Mouse (Mus musculus) kidney, postnatal 0 days (tissue): ENCODE data around the gene B2m. TPM values are rescaled to one million over a fixed set of nuclear protein-coding genes. Genes with fewer than 3 reads are reported as not detected.

ENCODE experiments used
- ATAC-seq: fragments of 200-750 bp; cut with Nextera tagmentation; replicated peaks from 2 replicates; pipeline ENCODE4 v1.8.0; 2017; ENCODE audit warnings: low read depth, moderate number of reproducible peaks, moderate TSS enrichment, moderate library complexity; ENCODE audit not compliant: low FRiP score
- DNase-seq: peaks from one replicate; pipeline ENCODE4 v3.0.0-alpha.2; 2016; ENCODE audit warnings: low spot score
- H3K27ac ChIP-seq: fragments of 300-500 bp; sonication (generic); 2 replicates; pipeline ENCODE4 v1.5.1; 2014; ENCODE audit warnings: mild to moderate bottlenecking
- H3K27me3 ChIP-seq: fragments of 300-500 bp; sonication (generic); 2 replicates; pipeline ENCODE4 v1.6.1; 2014; ENCODE audit warnings: low read length, mixed read lengths; ENCODE audit not compliant: insufficient read depth
- H3K36me3 ChIP-seq: fragments of 300-500 bp; sonication (generic); 2 replicates; pipeline ENCODE4 v1.6.1; 2014; ENCODE audit warnings: low read length, mixed read lengths; ENCODE audit not compliant: insufficient read depth
- H3K4me1 ChIP-seq: fragments of 300-500 bp; sonication (generic); replicated peaks from 2 replicates; pipeline ENCODE4 v1.6.1; 2014; ENCODE audit warnings: antibody characterized with exemption, low read length, mixed read lengths; ENCODE audit not compliant: insufficient read depth
- H3K4me2 ChIP-seq: fragments of 300-500 bp; sonication (generic); 2 replicates; pipeline ENCODE4 v1.6.1; 2014; ENCODE audit warnings: mild to moderate bottlenecking, low read length, moderate library complexity, mixed read lengths
- H3K4me3 ChIP-seq: fragments of 300-500 bp; sonication (generic); replicated peaks from 2 replicates; pipeline ENCODE4 v1.5.1; 2014; ENCODE audit warnings: low read depth, low read length
- H3K9ac ChIP-seq: fragments of 300-500 bp; sonication (generic); 2 replicates; pipeline ENCODE4 v1.6.1; 2014; ENCODE audit warnings: low read depth, low read length
- H3K9me3 ChIP-seq: fragments of 300-500 bp; sonication (generic); replicated peaks from 2 replicates; pipeline ENCODE4 v1.6.1; 2016; ENCODE audit warnings: low read length, inconsistent platforms, mixed read lengths
- CTCF ChIP-seq: IDR thresholded peaks from 2 replicates; pipeline ENCODE4 v1.5.1; 2016; ENCODE audit warnings: antibody characterized with exemption, low read depth, mild to moderate bottlenecking, moderate library complexity
- WGBS: fragments of 180-500 bp; shearing (Covaris S2); extraction: QIAGEN DNeasy Blood & Tissue Kit; methylation state at CpG from one replicate; pipeline ENCODE4 v1.1.7; 2014; 5-methylcytosine and 5-hydroxymethylcytosine counted together
- polyA plus RNA-seq: library from polyadenylated mRNA; unstranded; fragments of >200 nt; fragmentation: Nextera tagmentation; extraction: Ambion mirVana; gene quantifications from 2 replicates; pipeline ENCODE4 v1.2.1, GENCODE M21; 2015

Gene B2m
- polyA plus RNA-seq, 1 experiment from 2014 or later = 500 TPM

GRCm38 (mm10) chr2:122201501-122201900 lies 54.0 kb downstream of the B2m start:
- Histone ChIP-seq H3K4me2 (no peak overlapping the region), H3K4me1 (no peaks in the 10 kb centered on the region), H3K27ac (no peak overlapping the region), H3K27me3 (no peaks in the 10 kb centered on the region), H3K4me3 (no peak overlapping the region), H3K36me3 (no peaks in the 10 kb centered on the region), H3K9ac (no peak overlapping the region), H3K9me3 (no peaks in the 10 kb centered on the region)
- no peak for TF ChIP-seq CTCF
- WGBS = 100% methylated on average over 1 of the region's 1 CpGs
- DNase-seq = no peak
- no peak for ATAC-seq

Other genes starting within 250 kb of the B2m start
- gene Ctdspl2, start 191.7 kb upstream of the B2m start, polyA plus RNA-seq = 38.9 and 40.8 TPM in 2 replicates
- 0.17 TPM in 2 replicates for gene Mageb3, start 191.6 kb upstream of the B2m start, polyA plus RNA-seq
- gene Eif3j1, start 119.1 kb upstream of the B2m start, polyA plus RNA-seq = 11.1 and 11.8 TPM in 2 replicates
- 6.0 TPM in 2 replicates for gene Spg11, start 29.3 kb upstream of the B2m start, polyA plus RNA-seq
- gene Trim69, start 13.0 kb downstream of the B2m start, polyA plus RNA-seq = not detected in 2 replicates
- gene Patl2, start 38.5 kb downstream of the B2m start, polyA plus RNA-seq = 0.04 and 0.06 TPM in 2 replicates
- gene Terb2, start 38.6 kb downstream of the B2m start, polyA plus RNA-seq = not detected in 2 replicates
- gene Sord, start 87.1 kb downstream of the B2m start, polyA plus RNA-seq = 127 and 144 TPM in 2 replicates
- gene Duox2, start 150.8 kb downstream of the B2m start, polyA plus RNA-seq = 0.04 TPM in 2 replicates
- gene Duoxa2, start 151.2 kb downstream of the B2m start, polyA plus RNA-seq = not detected in 2 replicates
- 0.15 TPM in 1 of 2 replicates, not detected in the other for gene Duoxa1, start 166.0 kb downstream of the B2m start, polyA plus RNA-seq
- gene Duox1, start 168.0 kb downstream of the B2m start, polyA plus RNA-seq = not detected in 2 replicates
- gene Shf, start 221.5 kb downstream of the B2m start, polyA plus RNA-seq = 1.3 and 2.3 TPM in 2 replicates